In the genomic region with DNA sequence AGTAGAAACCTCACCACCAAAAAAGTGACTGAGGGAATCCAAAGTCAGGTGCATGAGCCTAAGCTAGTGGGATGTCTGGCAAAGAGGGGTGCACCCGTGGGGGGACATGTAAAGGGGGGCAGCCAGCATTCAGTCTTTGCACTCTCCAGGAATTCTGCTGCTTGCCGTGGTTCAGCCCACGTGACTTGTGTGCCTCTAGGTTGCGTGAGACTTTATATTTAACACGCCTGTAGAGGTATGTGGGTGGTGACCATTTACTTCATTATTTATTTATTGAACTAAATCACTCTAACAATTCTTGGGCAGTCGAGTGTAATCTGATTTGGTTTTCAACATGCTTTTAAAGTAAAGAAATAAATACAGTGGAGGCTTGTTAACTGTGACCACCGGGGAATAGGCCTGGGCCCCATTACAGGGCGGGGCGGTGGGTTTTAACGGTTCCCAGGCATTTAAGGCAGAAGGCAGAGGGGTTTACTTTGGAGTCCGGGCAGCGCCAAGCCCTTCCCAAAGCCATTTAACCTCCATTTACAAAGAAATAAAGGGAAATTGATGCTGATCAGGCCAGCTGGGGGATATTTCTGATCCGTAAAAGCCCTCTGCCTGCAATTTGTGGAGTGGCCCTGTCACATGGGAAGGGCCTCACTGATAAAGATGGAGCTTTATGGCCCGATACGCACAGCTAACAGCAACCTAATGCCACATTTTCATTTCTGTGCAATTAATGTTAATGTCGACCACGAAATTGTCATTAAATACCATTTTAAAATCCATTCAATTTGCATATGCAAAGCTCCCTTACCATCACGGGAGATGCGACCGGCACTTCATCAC, we compare ENCODE assay signal across 28 mouse cellular contexts.
DNase-seq lines count a peak whose midpoint lies in the region; ATAC-seq and TF ChIP-seq lines count a peak whose summit lies in the region.
"Had no signal": no experiment of that assay in that cellular context is flagged by ENCODE, and none has a peak within 500 bp of the region (broad histone marks: within the 10 kb centered on the region; RNA-seq: fewer than 3 reads in every experiment).

No protein-coding gene starts in this region.

- no peak for TF ChIP-seq CTCF in C2C12 (IDR thresholded peaks at IDR 0.05; ENCODE audit: control insufficient read depth, insufficient read depth, insufficient read length)

- H3K79me2 ChIP-seq in C2C12 (ENCODE audit: control insufficient read depth, insufficient read depth), result no peaks in the 10 kb centered on the region

- H3K79me3 ChIP-seq in C2C12 (ENCODE audit: low read depth), result no peaks in the 10 kb centered on the region

- peak; percentile 26 for DNase-seq in limb, embryonic 11.5 days (ENCODE audit: low spot score)
- no peak for DNase-seq in limb, embryonic 10.5 days (ENCODE audit: low spot score)
- peak; percentile 7 for DNase-seq in NIH3T3 (ENCODE audit: low read depth)
- no peak for DNase-seq in kidney, adult 8-10 months
- DNase-seq in testis, postnatal 14 days (ENCODE audit: low spot score), result no peak
- DNase-seq in lung, postnatal 36 days, result no peak
- DNase-seq: adrenal gland, adult 8-10 months; cerebellum, adult 8-10 months; cerebellum, postnatal 36 days; gastrocnemius, adult 2 months; heart, adult 2 months; kidney, adult 9 months; kidney, postnatal 14 days; midbrain, embryonic 14.5 days; right cerebral cortex, adult 18-20 months; right cerebral cortex, postnatal 4 days; thymus, postnatal 4 days had no signal

- no peak; the same call in 1 of the 2 replicates for ATAC-seq in limb, embryonic 11.5 days (ENCODE audit: insufficient number of reproducible peaks, low FRiP score, low TSS enrichment, low read depth)
- ATAC-seq in limb, embryonic 13.5 days (ENCODE audit: low FRiP score, low read depth), result no peak
- ATAC-seq: CD4-positive, CD25-positive, alpha-beta regulatory T cell, adult 4 months; forebrain, embryonic 15.5 days; intestine, embryonic 16.5 days had no signal

- H3K4me3 ChIP-seq in limb, embryonic 11.5 days (ENCODE audit: low read depth, low read length), result no peak overlapping the region
- no peak overlapping the region for H3K4me3 ChIP-seq in limb, embryonic 10.5 days
- no peak overlapping the region for H3K4me3 ChIP-seq in C2C12 (ENCODE audit: insufficient read depth, poor library complexity, severe bottlenecking)
- no peak overlapping the region for H3K4me3 ChIP-seq in limb, embryonic 13.5 days
- H3K4me3 ChIP-seq: embryonic facial prominence, embryonic 13.5 days; forebrain, embryonic 10.5 days; forebrain, embryonic 15.5 days; gastrocnemius, adult 2 months; heart, adult 2 months; heart, embryonic 12.5 days; liver, embryonic 15.5 days; lung, embryonic 15.5 days had no signal

- H3K27ac ChIP-seq in limb, embryonic 11.5 days (replicated peaks; ENCODE audit: low read depth, low read length), result no peak overlapping the region
- no peak overlapping the region for H3K27ac ChIP-seq in limb, embryonic 10.5 days
- no peak overlapping the region for H3K27ac ChIP-seq in limb, embryonic 13.5 days
- H3K27ac ChIP-seq: embryonic facial prominence, embryonic 13.5 days; forebrain, embryonic 10.5 days; forebrain, embryonic 15.5 days; gastrocnemius, adult 2 months; heart, adult 2 months; liver, embryonic 15.5 days; lung, embryonic 15.5 days; stomach, postnatal 0 days had no signal

- no peaks in the 10 kb centered on the region for H3K9me3 ChIP-seq in limb, embryonic 11.5 days (ENCODE audit: control insufficient read depth, low read length)
- no peaks in the 10 kb centered on the region for H3K9me3 ChIP-seq in limb, embryonic 10.5 days (replicated peaks)
- H3K9me3 ChIP-seq in limb, embryonic 13.5 days, result no peaks in the 10 kb centered on the region
- H3K9me3 ChIP-seq: embryonic facial prominence, embryonic 13.5 days; forebrain, embryonic 10.5 days; forebrain, embryonic 15.5 days; heart, embryonic 12.5 days; liver, embryonic 15.5 days; lung, embryonic 15.5 days had no signal

- WGBS in limb, embryonic 11.5 days, result 56% methylated on average over 20 of the region's 20 CpGs
- 72% methylated on average over 20 of the region's 20 CpGs for WGBS in limb, embryonic 10.5 days
- WGBS in limb, embryonic 13.5 days, result 38% methylated on average over 20 of the region's 20 CpGs

- H3K36me3 ChIP-seq in limb, embryonic 11.5 days (ENCODE audit: control insufficient read depth, insufficient read depth, low read length), result no peaks in the 10 kb centered on the region
- H3K36me3 ChIP-seq in limb, embryonic 10.5 days, result no peaks in the 10 kb centered on the region
- H3K36me3 ChIP-seq in C2C12 (ENCODE audit: control insufficient read depth, insufficient read depth), result no peaks in the 10 kb centered on the region
- H3K36me3 ChIP-seq in limb, embryonic 13.5 days, result no peaks in the 10 kb centered on the region
- H3K36me3 ChIP-seq: embryonic facial prominence, embryonic 13.5 days; forebrain, embryonic 10.5 days; forebrain, embryonic 15.5 days; heart, embryonic 12.5 days; liver, embryonic 15.5 days; lung, embryonic 15.5 days had no signal

- no peak overlapping the region for H3ac ChIP-seq in C2C12 (ENCODE audit: control insufficient read depth, insufficient read length, low read depth)

- H3K27me3 ChIP-seq in limb, embryonic 11.5 days (ENCODE audit: control insufficient read depth, insufficient read depth, low read length), result peaks cover 16% of the 10 kb centered on the region
- H3K27me3 ChIP-seq in limb, embryonic 10.5 days (ENCODE audit: low read depth, poor library complexity, severe bottlenecking), result peaks cover 90% of the 10 kb centered on the region
- peaks cover 6% of the 10 kb centered on the region for H3K27me3 ChIP-seq in C2C12 (ENCODE audit: control insufficient read depth, insufficient read depth, insufficient read length)
- peaks cover 47% of the 10 kb centered on the region for H3K27me3 ChIP-seq in limb, embryonic 13.5 days
- H3K27me3 ChIP-seq: lung, embryonic 15.5 days had no signal

- H3K4me2 ChIP-seq in limb, embryonic 11.5 days (ENCODE audit: low read depth, severe bottlenecking), result no peak overlapping the region
- H3K4me2 ChIP-seq in limb, embryonic 13.5 days (replicated peaks), result 0 out of 2 replicates have a peak overlapping the region, but pooled peaks have one; percentile 16
- H3K4me2 ChIP-seq: embryonic facial prominence, embryonic 13.5 days; forebrain, embryonic 15.5 days; heart, embryonic 12.5 days; liver, embryonic 15.5 days; lung, embryonic 15.5 days had no signal

- no peak overlapping the region for H3K9ac ChIP-seq in limb, embryonic 11.5 days (ENCODE audit: low read length)
- no peak overlapping the region for H3K9ac ChIP-seq in limb, embryonic 13.5 days
- H3K9ac ChIP-seq: embryonic facial prominence, embryonic 13.5 days; forebrain, embryonic 15.5 days; heart, embryonic 12.5 days; liver, embryonic 15.5 days; lung, embryonic 15.5 days had no signal

- H3K4me1 ChIP-seq in limb, embryonic 11.5 days (ENCODE audit: control insufficient read depth, insufficient read depth, low read length), result peaks cover 1% of the 10 kb centered on the region; the same call in 1 of the 2 replicates
- peaks cover 12% of the 10 kb centered on the region for H3K4me1 ChIP-seq in limb, embryonic 10.5 days
- H3K4me1 ChIP-seq in limb, embryonic 13.5 days, result peaks cover 15% of the 10 kb centered on the region
- H3K4me1 ChIP-seq: heart, embryonic 12.5 days; liver, embryonic 15.5 days had no signal

TF ChIP-seq in C2C12, 6 proteins besides CTCF, POLR2A, EP300 and RAD21:
- no peak for TF ChIP-seq MAX (IDR thresholded peaks at IDR 0.05)
- no peak for TF ChIP-seq MYOG (IDR thresholded peaks at IDR 0.05; ENCODE audit: control insufficient read depth, extremely low read depth, insufficient read length)
- no peak for TF ChIP-seq FOSL1 (IDR thresholded peaks at IDR 0.05; ENCODE audit: insufficient read depth, low read length, poor library complexity, severe bottlenecking)
- no peak for TF ChIP-seq CEBPB (IDR thresholded peaks at IDR 0.05; ENCODE audit: low read depth)
- TF ChIP-seq MYOD1 (IDR thresholded peaks at IDR 0.05; ENCODE audit: control insufficient read depth, insufficient read length, low read depth), result no peak
- TF ChIP-seq USF1 (IDR thresholded peaks at IDR 0.05; ENCODE audit: low read depth), result peak; percentile 5

Comparison
In these comparisons a context has a peak if more than half of its experiments do, and no peak if none do; other contexts are left out.
1. DNase-seq: peak in limb, embryonic 11.5 days (single experiment) and NIH3T3 (single experiment); none in limb, embryonic 10.5 days (single experiment), kidney, adult 8-10 months (0 of 2), testis, postnatal 14 days (single experiment) and lung, postnatal 36 days (single experiment).